Mouse (Mus musculus): ENCODE results near the gene Olfr1122. TPM values are rescaled to one million over a fixed set of nuclear protein-coding genes. Genes with fewer than 3 reads are reported as not detected.

Gene Olfr1122
- not detected for polyA plus RNA-seq (2014; fragmentation: Illumina TruSeq; extraction: RNeasy Lipid Tissue Mini Kit (QIAGEN cat#74804); ENCODE audit: insufficient read depth, low read depth, low replicate concordance)

GRCm38 (mm10) chr2:87385549-87385948, at the start of gene Olfr1122:
Gene Olfr1122, plus strand, starts transcription at chr2:87385849.

GRCm38 (mm10) chr2:87354515-87354914, 31.1 kb upstream of the Olfr1122 start, which contains the start of gene Olfr1120:
Gene Olfr1120, plus strand, starts transcription at chr2:87354815.

GRCm38 (mm10) chr2:87369595-87369994, 16.1 kb upstream of the Olfr1122 start, which contains the start of gene Olfr1121:
Gene Olfr1121, plus strand, starts transcription at chr2:87369895.

GRCm38 (mm10) chr2:87416335-87416734, 30.7 kb downstream of the Olfr1122 start, which contains the start of gene Olfr1123:
Gene Olfr1123, plus strand, starts transcription at chr2:87416635.

GRCm38 (mm10) chr2:87429975-87430374, 44.3 kb downstream of the Olfr1122 start, which contains the start of gene Olfr1124:
Gene Olfr1124, plus strand, starts transcription at chr2:87430275.

Other genes with a start within 250 kb of the Olfr1122 start
- not detected for gene Olfr1110, start 245.5 kb upstream of the Olfr1122 start, polyA plus RNA-seq (2014; fragmentation: Illumina TruSeq; extraction: RNeasy Lipid Tissue Mini Kit (QIAGEN cat#74804); ENCODE audit: insufficient read depth, low read depth, low replicate concordance)
- not detected for gene Olfr1111, start 233.2 kb upstream of the Olfr1122 start, polyA plus RNA-seq (2014; fragmentation: Illumina TruSeq; extraction: RNeasy Lipid Tissue Mini Kit (QIAGEN cat#74804); ENCODE audit: insufficient read depth, low read depth, low replicate concordance)
- not detected for gene Olfr1112, start 198.1 kb upstream of the Olfr1122 start, polyA plus RNA-seq (2014; fragmentation: Illumina TruSeq; extraction: RNeasy Lipid Tissue Mini Kit (QIAGEN cat#74804); ENCODE audit: insufficient read depth, low read depth, low replicate concordance)
- not detected for gene Olfr1113, start 176.9 kb upstream of the Olfr1122 start, polyA plus RNA-seq (2014; fragmentation: Illumina TruSeq; extraction: RNeasy Lipid Tissue Mini Kit (QIAGEN cat#74804); ENCODE audit: insufficient read depth, low read depth, low replicate concordance)
- gene Olfr1115, start 137.8 kb upstream of the Olfr1122 start, polyA plus RNA-seq (2014; fragmentation: Illumina TruSeq; extraction: RNeasy Lipid Tissue Mini Kit (QIAGEN cat#74804); ENCODE audit: insufficient read depth, low read depth, low replicate concordance) = not detected
- not detected for gene Olfr1116, start 118.3 kb upstream of the Olfr1122 start, polyA plus RNA-seq (2014; fragmentation: Illumina TruSeq; extraction: RNeasy Lipid Tissue Mini Kit (QIAGEN cat#74804); ENCODE audit: insufficient read depth, low read depth, low replicate concordance)
- not detected for gene Olfr1118, start 78.3 kb upstream of the Olfr1122 start, polyA plus RNA-seq (2014; fragmentation: Illumina TruSeq; extraction: RNeasy Lipid Tissue Mini Kit (QIAGEN cat#74804); ENCODE audit: insufficient read depth, low read depth, low replicate concordance)
- gene Olfr1120, start 31.0 kb upstream of the Olfr1122 start, polyA plus RNA-seq (2014; fragmentation: Illumina TruSeq; extraction: RNeasy Lipid Tissue Mini Kit (QIAGEN cat#74804); ENCODE audit: insufficient read depth, low read depth, low replicate concordance) = not detected
- gene Olfr1121, start 16.0 kb upstream of the Olfr1122 start, polyA plus RNA-seq (2014; fragmentation: Illumina TruSeq; extraction: RNeasy Lipid Tissue Mini Kit (QIAGEN cat#74804); ENCODE audit: insufficient read depth, low read depth, low replicate concordance) = not detected
- gene Olfr1123, start 30.8 kb downstream of the Olfr1122 start, polyA plus RNA-seq (2014; fragmentation: Illumina TruSeq; extraction: RNeasy Lipid Tissue Mini Kit (QIAGEN cat#74804); ENCODE audit: insufficient read depth, low read depth, low replicate concordance) = not detected
- not detected for gene Olfr1124, start 44.4 kb downstream of the Olfr1122 start, polyA plus RNA-seq (2014; fragmentation: Illumina TruSeq; extraction: RNeasy Lipid Tissue Mini Kit (QIAGEN cat#74804); ENCODE audit: insufficient read depth, low read depth, low replicate concordance)
- not detected for gene Olfr1126, start 68.1 kb downstream of the Olfr1122 start, polyA plus RNA-seq (2014; fragmentation: Illumina TruSeq; extraction: RNeasy Lipid Tissue Mini Kit (QIAGEN cat#74804); ENCODE audit: insufficient read depth, low read depth, low replicate concordance)
- gene Pramel7, start 111.2 kb downstream of the Olfr1122 start, polyA plus RNA-seq (2014; fragmentation: Illumina TruSeq; extraction: RNeasy Lipid Tissue Mini Kit (QIAGEN cat#74804); ENCODE audit: insufficient read depth, low read depth, low replicate concordance) = not detected
- gene Pramel6, start 120.7 kb downstream of the Olfr1122 start, polyA plus RNA-seq (2014; fragmentation: Illumina TruSeq; extraction: RNeasy Lipid Tissue Mini Kit (QIAGEN cat#74804); ENCODE audit: insufficient read depth, low read depth, low replicate concordance) = not detected
- not detected for gene Olfr153, start 145.9 kb downstream of the Olfr1122 start, polyA plus RNA-seq (2014; fragmentation: Illumina TruSeq; extraction: RNeasy Lipid Tissue Mini Kit (QIAGEN cat#74804); ENCODE audit: insufficient read depth, low read depth, low replicate concordance)
- gene Olfr1128, start 159.7 kb downstream of the Olfr1122 start, polyA plus RNA-seq (2014; fragmentation: Illumina TruSeq; extraction: RNeasy Lipid Tissue Mini Kit (QIAGEN cat#74804); ENCODE audit: insufficient read depth, low read depth, low replicate concordance) = not detected
- gene Olfr1129, start 188.1 kb downstream of the Olfr1122 start, polyA plus RNA-seq (2014; fragmentation: Illumina TruSeq; extraction: RNeasy Lipid Tissue Mini Kit (QIAGEN cat#74804); ENCODE audit: insufficient read depth, low read depth, low replicate concordance) = not detected
- gene Olfr1130, start 220.4 kb downstream of the Olfr1122 start, polyA plus RNA-seq (2014; fragmentation: Illumina TruSeq; extraction: RNeasy Lipid Tissue Mini Kit (QIAGEN cat#74804); ENCODE audit: insufficient read depth, low read depth, low replicate concordance) = not detected
- not detected for gene Olfr1131, start 241.3 kb downstream of the Olfr1122 start, polyA plus RNA-seq (2014; fragmentation: Illumina TruSeq; extraction: RNeasy Lipid Tissue Mini Kit (QIAGEN cat#74804); ENCODE audit: insufficient read depth, low read depth, low replicate concordance)

Data from lung, adult 10 weeks (tissue).